Mouse (Mus musculus) left cerebral cortex, postnatal 10 days (tissue): Measurements from ENCODE around the gene Bmp10. TPM values are rescaled to one million over a fixed set of nuclear protein-coding genes. Genes with fewer than 3 reads are reported as not detected.

ENCODE experiments used
- total RNA-seq, 2 experiments: library from RNA; stranded (reverse); gene quantifications; 2 replicates each; pipeline ENCODE4 v1.2.3; 2021

The Bmp10 gene
- total RNA-seq, 2 experiments from 2014 or later: not detected

Other genes with a start within 250 kb of the Bmp10 start
- gene Antxr1, start 93.2 kb upstream of the Bmp10 start, total RNA-seq: 10 to 100 TPM; 18.0 TPM
- not detected for gene Gkn1, start 78.1 kb upstream of the Bmp10 start, total RNA-seq
- gene Gkn2, start 55.6 kb upstream of the Bmp10 start, total RNA-seq: not detected
- 1 to 10 TPM; 3.0 to 3.6 TPM for gene Gkn3, start 40.1 kb upstream of the Bmp10 start, total RNA-seq
- gene Arhgap25, start 104.3 kb downstream of the Bmp10 start, total RNA-seq: 1 to 10 TPM; 6.1 to 6.4 TPM
- gene Prokr1, start 161.7 kb downstream of the Bmp10 start, total RNA-seq: 1 to 10 TPM in 1 of 2 experiments, under 1 TPM in 1; 0.39 to 1.2 TPM
- gene Aplf, start 243.2 kb downstream of the Bmp10 start, total RNA-seq: 10 to 100 TPM; 10.8 to 12.8 TPM